Mouse (Mus musculus): ENCODE measurements around the gene Slc24a5. TPM values are rescaled to one million over a fixed set of nuclear protein-coding genes. Genes with fewer than 3 reads are reported as not detected.
"Not testable (repeated sequence)": the region's sequence is repeated elsewhere in the genome, so short reads cannot be mapped to it uniquely, and the experiment has no call there.

Slc24a5 gene
- total RNA-seq, 2 experiments from 2014 or later: 0.81 to 1.3 TPM

DNA sequence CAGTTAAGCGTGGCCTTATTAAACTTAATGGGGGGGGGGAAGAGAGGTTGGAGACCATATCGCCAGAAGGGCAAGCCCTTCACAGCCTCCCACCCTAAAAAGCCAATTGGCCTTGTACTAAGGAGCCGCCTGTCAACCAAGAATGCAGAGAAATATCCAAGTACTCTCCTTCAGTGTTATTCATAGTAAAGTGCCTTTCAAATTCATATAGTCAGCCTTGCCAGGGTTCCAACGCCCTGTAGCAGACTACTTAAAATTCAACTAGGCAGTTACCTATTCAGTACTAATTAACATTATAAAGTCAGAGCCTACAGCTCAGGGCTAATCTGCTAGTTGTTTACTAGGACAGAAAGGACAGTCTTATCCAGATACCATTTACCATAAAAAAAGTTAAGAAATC, 38.6 kb downstream of the Slc24a5 start:
- intact Hi-C loops (cut with DNase I); DNase-seq (ENCODE audit: low spot score): not testable (repeated sequence)

DNA sequence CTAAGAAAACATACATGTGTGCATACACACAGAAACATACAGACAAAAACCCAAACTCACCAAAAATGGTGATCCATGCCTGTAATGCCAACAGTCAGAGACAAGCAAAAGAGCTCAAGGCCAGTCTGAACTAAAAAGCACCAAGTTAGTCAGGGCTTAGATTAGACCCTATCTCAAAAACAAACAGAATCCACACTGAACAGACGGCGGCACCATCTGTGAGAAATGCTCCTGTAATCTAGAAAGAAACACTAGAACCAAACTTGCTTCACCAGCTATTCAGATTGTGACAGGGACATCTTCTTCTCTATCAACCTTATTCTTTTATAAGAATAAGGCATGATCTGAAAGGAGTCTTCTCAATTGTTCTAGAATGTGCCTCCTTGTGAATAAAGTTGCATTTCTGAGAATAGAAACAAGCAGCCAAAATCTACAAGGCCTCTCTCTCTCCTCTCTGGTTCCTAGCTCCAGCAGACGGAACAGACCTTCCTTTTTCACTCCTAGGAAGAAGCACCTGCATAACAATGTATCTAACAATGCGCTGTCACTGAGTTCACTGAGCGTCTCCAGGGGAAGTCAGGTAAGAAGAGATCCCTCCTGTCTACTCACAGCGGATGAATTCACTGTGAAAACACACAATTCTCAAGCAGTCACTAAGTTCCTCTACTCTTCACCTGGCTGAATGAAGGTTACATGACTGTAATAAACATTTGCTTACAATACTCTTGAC, 51.6 kb downstream of the Slc24a5 start:
- intact Hi-C loops (cut with DNase I): no loop called here
- no peak for DNase-seq (ENCODE audit: low spot score)

DNA sequence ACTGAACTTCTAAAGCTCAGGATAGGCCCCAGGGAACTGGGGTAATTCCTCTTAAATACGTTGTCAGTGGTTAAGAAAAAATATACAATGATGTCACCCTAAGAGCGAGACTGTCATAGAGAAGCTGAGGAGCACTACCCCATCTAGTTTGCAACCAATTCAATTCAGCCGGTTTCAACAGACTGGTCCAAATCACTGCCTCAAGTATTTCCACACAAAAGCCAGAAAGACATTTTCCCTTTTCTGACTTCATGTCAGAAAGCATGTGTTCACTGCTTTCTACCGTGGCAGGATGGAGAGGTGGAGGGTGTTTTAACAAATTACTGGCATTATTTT, 54.3 kb downstream of the Slc24a5 start:
- intact Hi-C loops (cut with DNase I): no loop called here
- DNase-seq (ENCODE audit: low spot score): no peak

DNA sequence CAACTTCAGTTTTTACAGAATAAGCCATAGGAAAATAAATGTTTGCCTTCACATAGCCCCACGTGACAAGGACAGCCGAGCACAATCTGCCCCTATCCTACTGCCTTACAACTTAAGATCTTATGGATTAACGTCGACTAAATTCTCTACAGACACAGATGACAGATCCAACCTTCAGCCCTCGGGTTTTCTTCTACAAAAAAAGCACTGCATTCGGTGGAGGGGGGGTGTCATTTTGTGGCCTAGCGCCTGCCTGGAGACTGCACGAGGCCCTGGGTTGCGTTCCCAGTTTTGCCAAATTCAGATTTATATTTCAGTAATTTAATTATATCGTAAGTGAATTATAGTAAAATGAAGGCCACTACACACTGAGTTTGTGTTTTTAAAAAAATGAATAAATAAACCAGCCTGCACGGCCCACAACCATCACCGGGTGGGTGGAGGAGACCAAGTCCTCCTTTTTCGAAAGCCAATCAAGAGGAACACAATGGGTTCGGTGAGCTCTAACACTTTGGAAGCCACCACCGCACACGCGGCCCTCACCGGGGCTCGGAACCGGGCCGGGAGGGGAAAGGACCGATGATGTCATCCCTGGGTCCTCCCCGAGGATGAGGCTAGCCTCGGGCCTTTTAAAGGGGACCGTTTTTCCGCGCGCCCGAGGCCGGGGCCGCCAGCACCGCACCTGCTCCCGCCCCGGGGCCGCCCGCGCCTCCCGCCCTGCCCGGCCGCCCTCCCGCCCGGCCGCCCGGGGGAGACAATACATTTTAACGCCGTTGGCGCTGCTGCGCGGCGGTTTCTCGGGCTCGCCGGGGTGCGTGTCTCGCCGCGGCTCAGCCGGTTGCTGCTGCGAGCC, 54.9 kb downstream of the Slc24a5 start:
- intact Hi-C loops (cut with DNase I): no loop called here

DNA sequence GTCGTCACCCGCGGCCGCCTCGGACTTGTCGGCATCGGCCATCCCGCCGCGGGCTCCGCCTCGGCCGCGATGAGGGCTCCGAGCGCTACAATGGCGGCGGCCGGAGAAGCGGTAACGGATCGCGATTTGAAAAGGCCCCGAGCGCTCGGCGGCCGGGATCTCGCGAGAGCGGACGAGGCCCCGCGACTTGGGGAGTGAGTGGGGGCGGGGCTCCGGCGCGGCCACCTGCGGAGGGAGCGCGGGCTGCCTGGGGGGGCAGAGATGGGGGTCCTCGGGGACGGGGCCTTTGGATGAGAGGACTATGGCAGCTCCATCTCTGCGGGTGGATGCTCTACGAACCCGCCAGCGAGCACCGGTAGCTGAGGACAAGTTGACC, 55.5 kb downstream of the Slc24a5 start, which contains the start of gene Myef2:
Myef2 (minus strand) TSS at position 185 of the 376 bp plus-strand sequence.
- peak; percentile 50 for DNase-seq (ENCODE audit: low spot score)
- intact Hi-C loops (cut with DNase I): no loop called here

More for the DNA sequence above, 54.9 kb downstream of the Slc24a5 start:
- DNase-seq (ENCODE audit: low spot score): peak; percentile 26

DNA sequence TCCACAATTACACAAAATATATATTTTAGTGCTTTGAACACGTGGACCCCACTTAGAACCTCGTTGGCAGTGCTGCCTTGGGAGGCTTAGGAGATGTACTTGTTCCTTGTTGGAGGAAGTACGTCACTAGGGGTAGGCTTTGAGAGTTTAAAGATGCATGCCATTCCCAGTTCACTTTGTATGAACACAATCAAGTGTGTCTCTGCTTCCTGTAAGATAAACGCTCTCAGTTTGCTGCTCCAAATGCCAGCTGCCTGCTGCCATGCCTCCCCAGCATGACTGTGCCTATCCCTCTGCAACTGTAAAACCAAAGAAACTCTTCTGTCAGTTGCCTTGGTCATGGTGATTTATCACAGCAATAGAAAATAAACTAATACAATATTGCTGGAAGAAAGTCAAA, 57.9 kb downstream of the Slc24a5 start:
- intact Hi-C loops (cut with DNase I): no loop called here
- no peak for DNase-seq (ENCODE audit: low spot score)

DNA sequence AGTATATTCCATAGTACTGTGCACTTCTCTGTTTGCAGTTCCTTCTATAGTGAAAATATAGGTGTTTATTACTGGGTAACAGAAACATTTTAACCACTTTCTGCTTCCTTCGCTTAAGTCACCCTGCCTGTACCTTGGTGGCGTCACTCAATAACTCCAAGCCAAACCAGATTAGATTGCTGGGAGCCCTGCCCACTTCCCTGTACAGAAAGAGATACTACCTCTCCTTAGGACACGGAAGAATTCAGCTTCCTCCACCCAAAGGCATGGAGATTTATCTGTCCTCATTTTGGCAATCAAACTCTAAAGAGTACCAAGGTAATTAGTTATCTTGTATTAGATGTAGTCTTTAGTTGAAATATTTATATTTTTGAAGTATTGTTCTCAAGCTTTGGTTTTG, 58.9 kb downstream of the Slc24a5 start:
- intact Hi-C loops (cut with DNase I): no loop called here
- DNase-seq (ENCODE audit: low spot score): no peak

DNA sequence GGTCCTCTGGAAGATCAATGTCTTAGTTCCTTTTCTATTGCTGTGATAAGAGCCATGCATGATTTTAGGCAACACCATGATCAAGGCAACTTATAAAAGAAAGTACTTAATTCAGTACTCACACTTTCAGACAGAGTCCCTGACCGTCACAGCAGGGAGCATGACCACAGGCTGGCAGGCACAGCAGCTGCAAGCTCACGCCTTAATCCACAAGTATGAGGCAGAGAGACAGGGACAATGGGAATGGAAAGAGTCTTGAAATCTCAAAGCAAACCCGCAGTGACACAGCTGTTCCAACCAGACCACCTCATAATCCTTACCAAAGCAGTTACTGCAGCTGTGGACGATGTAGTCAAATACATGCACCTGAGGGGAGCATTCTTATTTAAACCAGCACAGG, 66.2 kb downstream of the Slc24a5 start:
- intact Hi-C loops (cut with DNase I): no loop called here
- DNase-seq (ENCODE audit: low spot score): no peak

DNA sequence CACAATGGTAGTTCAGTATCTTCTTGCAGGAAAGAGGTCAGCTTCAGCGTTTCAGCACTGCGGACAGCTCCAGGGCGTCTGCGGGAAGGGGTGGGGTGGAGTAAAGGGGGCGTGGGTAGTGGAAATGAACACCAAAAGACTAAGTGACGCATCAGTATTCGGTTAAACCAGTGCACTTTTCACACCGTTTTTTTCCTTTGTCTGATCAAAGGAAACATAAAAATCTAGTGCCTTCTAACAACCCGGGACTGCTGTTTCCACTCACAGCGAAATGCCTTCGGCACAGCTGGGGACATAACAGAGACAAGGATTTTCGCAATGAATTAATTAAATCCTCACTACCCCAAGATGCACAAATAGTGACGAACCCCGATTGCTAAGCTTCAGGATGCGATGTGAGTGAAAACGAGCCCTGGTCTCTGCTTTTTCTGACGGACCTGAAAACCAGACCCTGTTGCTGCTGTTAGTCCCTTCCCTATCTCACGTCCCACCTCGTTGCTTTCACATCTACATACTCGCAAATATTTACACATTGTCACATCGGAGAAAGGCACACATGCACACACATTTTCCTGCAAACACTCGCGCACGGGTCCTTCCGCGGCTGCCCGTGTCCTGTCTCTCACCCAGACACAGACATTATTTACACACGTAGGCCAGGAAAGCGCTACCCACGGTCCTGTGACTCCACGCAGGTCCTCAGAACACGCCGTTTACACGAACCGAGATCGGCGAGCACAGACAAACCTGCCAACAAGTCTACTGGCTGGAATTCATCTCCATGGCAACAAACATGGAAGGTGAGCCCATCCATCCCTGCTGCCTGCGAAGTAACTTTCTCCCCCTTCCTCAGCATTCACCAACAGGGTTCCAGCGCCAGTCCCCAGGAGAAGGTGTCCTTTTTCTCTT, 68.2 kb downstream of the Slc24a5 start, which contains the start of gene Ctxn2:
Ctxn2 (plus strand) TSS at position 790 of the 909 bp plus-strand sequence.
- DNase-seq (ENCODE audit: low spot score): peak; percentile 5
- intact Hi-C loops (cut with DNase I): no loop called here

DNA sequence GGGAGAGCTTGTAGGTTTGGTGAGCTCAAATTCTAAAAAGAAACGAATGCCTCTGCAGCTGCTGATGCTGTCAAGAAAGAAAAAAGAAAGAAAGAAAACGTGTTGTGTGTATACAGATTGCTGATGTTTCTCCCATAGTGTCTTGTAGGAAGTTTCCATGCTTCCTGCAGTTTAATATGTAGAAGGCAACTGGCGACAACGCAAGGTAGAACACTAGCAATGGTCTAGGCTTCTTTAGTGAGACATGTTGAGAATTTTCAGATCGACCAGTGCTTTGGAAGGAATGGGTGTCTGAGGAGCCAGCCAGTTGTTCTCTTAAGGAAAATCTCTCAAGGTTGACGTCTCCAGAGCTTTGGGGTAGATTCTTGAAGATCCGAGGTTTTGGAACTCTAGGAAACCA, 68.9 kb downstream of the Slc24a5 start:
- intact Hi-C loops (cut with DNase I): no loop called here
- DNase-seq (ENCODE audit: low spot score): no peak

Other genes with a start within 250 kb of the Slc24a5 start
- gene Myef2, start 55.5 kb downstream of the Slc24a5 start, total RNA-seq (2021): 1 to 10 TPM; 6.4 to 9.1 TPM
- not detected for gene Ctxn2, start 68.6 kb downstream of the Slc24a5 start, total RNA-seq (2021)
- not detected for gene Slc12a1, start 84.4 kb downstream of the Slc24a5 start, total RNA-seq (2021)
- 10 to 100 TPM; 28.7 to 29.8 TPM for gene Dut, start 179.1 kb downstream of the Slc24a5 start, total RNA-seq (2021)